Comparison of ENCODE assay signal across 31 mouse cellular contexts in the genomic region with DNA sequence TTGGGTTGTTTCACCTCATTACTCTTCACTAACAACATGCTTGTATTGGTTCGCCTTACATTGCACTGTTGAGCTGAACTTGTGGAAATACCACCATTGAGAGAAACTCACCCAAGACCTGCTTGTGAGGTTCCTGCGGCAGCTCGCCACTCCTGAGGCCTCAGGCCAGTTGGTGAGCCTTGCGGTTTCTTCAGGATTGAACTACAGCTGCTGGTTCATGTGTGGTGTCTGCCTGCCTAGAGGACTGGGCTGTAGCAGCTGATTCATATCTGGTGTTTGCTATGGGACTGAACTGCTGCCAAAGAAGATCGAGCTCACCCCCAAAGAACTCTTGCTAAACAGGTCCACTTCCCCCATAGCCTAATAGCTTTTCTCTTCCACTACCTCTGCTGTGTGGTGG. TPM values are rescaled to one million over a fixed set of nuclear protein-coding genes. Genes with fewer than 3 reads are reported as not detected.
"Had no signal": no experiment of that assay in that cellular context is flagged by ENCODE, and none has a peak within 500 bp of the region (broad histone marks: within the 10 kb centered on the region; RNA-seq: fewer than 3 reads in every experiment).

No protein-coding gene starts in this region.

- H3K4me2 ChIP-seq: embryonic facial prominence, embryonic 12.5 days; embryonic facial prominence, embryonic 13.5 days; embryonic facial prominence, embryonic 15.5 days; forebrain, embryonic 12.5 days; forebrain, embryonic 13.5 days; forebrain, embryonic 15.5 days had no signal

- H3K4me3 ChIP-seq: embryonic facial prominence, embryonic 10.5 days; embryonic facial prominence, embryonic 12.5 days; embryonic facial prominence, embryonic 13.5 days; embryonic facial prominence, embryonic 15.5 days; erythroblast, embryonic 14.5 days; forebrain, embryonic 10.5 days; forebrain, embryonic 12.5 days; forebrain, embryonic 13.5 days; forebrain, embryonic 15.5 days; gastrocnemius, adult 2 months; heart, adult 2 months had no signal

- DNase-seq: cerebellum, adult 8-10 months; cerebellum, adult 9-10 months; cerebellum, adult 9-11 months; cerebellum, postnatal 10 days; cerebellum, postnatal 14 days; cerebellum, postnatal 25 days; cerebellum, postnatal 36 days; embryo, embryonic 11 days; forebrain, postnatal 0 days; gastrocnemius, adult 2 months; gastrocnemius, postnatal 10 days; gastrocnemius, postnatal 14 days; gastrocnemius, postnatal 25 days; gastrocnemius, postnatal 36 days; heart, adult 11 months; heart, adult 18-20 months; heart, adult 2 months had no signal

- H3K36me3 ChIP-seq: embryonic facial prominence, embryonic 10.5 days; embryonic facial prominence, embryonic 12.5 days; embryonic facial prominence, embryonic 13.5 days; embryonic facial prominence, embryonic 15.5 days; forebrain, embryonic 10.5 days; forebrain, embryonic 12.5 days; forebrain, embryonic 15.5 days had no signal

- H3K27me3 ChIP-seq: embryonic facial prominence, embryonic 12.5 days; embryonic facial prominence, embryonic 13.5 days; embryonic facial prominence, embryonic 15.5 days; forebrain, embryonic 12.5 days; forebrain, embryonic 13.5 days; forebrain, embryonic 15.5 days had no signal

RNA-seq across cellular contexts. Expression of a gene that starts 9.7 kb away (rescaled TPM):
- polyA plus RNA-seq: embryonic facial prominence, embryonic 10.5 days; forebrain, embryonic 10.5 days; forebrain, embryonic 11.5 days; forebrain, embryonic 12.5 days; forebrain, embryonic 13.5 days; forebrain, embryonic 14.5 days; forebrain, embryonic 15.5 days; forebrain, embryonic 16.5 days had no signal

RNA-seq across cellular contexts. Expression of a gene that starts 26.4 kb away (rescaled TPM):
- polyA plus RNA-seq: erythroblast, embryonic 14.5 days had no signal

RNA-seq across cellular contexts. Expression of a gene that starts 36.4 kb away (rescaled TPM):
- polyA plus RNA-seq: forebrain, embryonic 13.5 days; heart, adult 2 months had no signal

RNA-seq across cellular contexts. Expression of a gene that starts 39.7 kb away (rescaled TPM):
- polyA plus RNA-seq: embryonic facial prominence, embryonic 10.5 days; embryonic facial prominence, embryonic 11.5 days; embryonic facial prominence, embryonic 12.5 days; embryonic facial prominence, embryonic 13.5 days; embryonic facial prominence, embryonic 15.5 days; erythroblast, embryonic 14.5 days; forebrain, embryonic 11.5 days; gonadal fat pad, adult 2 months; heart, adult 2 months had no signal
